Mouse (Mus musculus) fibroblast of lung, adult 2 months (primary cell): ENCODE measurements around the gene Rnf224.
A peak's percentile ranks its signal among the peaks of the same experiment; 100 is the strongest.

Source experiments
- DNase-seq: peaks from one replicate; pipeline ENCODE4 v3.0.0-alpha.2; 2011; ENCODE audit warnings: low read depth

The Rnf224 gene

DNA sequence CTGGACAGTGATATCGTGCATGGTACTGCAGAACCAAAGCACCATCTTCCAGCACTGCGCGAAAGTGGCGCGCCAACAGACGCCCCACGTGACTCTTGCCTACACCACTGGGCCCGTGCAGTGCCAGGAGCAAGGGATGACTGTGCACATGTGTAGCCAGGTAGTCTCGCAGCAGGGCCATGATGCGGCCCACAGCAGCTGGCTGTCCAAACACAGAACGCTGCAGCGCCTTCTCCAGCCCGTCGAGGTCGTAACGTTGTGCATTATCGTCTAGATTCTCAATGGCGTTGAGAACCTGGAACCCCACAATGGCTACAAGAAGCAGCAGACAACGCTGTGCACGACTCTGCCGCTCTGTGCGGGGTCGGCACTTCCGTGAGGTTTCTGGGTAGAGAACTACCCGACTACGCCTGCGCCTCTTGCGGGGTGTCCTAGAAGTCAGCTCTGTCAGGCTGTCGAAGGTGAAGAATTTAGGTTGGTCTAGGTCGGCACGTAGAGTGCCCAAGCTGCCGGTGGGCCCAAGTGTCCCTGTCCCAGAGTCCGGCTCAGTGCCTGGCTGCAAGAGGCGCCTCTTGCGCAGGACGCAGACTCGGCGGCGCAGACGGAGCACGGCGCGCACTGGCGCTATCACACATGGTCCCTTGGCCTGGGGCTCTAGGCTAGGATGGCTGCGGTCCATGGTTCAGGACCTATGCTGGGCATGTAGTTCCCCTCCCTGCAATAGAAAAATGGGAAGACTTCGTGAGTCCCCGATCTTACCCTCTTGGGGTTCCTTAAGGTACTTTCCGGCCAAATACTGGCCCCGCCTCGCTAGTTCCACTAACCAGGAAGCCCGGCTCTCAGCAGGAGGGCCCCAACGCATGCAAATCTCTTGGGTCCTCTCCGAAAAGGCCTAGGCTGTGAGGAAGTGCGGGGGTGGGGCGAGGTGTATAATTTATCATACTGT, 41.1 kb downstream of the Rnf224 start:
- DNase-seq: no peak

DNA sequence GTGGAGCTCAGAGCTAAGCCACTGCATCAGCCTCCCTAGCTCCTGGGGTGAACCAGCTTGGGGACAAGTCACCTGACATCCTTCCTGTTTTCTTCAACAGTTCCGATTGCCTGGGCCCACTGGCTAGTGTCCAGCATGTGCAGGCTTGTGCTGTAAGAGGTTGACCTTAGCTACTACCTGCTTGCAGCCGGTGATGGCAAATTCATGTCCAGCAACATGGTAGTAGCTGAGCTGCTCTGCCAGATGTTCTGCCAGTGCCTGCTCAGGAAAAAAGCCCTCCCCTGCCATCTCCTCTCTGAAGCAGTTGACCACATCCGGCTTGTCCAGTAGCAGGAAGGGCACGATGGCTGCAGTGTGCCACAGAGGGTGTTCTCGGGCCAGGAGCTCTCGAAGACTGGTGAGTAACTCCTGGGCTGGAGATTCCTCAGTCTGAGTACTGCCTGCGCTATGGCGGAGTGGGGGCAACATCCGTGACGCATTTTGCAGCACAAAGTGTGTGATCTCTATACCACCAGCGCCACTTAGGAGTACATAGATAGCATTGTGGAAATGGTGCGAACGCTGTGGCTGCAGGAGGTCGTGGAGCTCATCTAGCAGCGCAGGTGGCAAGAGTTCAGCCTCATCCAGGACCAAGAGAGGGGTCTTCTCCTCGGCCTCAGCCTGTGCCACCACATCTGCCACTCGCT, 42.0 kb downstream of the Rnf224 start:
- DNase-seq: no peak

DNA sequence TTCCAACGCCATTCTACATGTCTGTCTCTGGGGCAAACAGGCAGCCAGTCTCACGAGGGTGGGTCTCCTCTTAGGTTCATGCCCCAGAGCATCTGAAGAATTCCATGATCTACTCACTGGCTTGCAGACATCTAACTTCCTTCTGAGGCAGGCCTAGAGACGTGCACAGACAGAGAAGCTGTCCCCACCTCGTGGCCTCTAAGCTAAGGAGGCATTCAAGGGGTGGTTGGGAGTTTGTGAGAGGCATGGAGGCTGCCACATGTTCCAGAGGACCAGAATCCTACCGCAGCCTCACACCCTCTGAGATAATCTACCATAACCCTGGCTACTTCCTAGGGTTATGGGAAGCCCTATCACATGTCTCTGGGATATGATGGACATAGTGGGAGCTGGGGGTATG, 42.6 kb downstream of the Rnf224 start:
- DNase-seq: no peak

DNA sequence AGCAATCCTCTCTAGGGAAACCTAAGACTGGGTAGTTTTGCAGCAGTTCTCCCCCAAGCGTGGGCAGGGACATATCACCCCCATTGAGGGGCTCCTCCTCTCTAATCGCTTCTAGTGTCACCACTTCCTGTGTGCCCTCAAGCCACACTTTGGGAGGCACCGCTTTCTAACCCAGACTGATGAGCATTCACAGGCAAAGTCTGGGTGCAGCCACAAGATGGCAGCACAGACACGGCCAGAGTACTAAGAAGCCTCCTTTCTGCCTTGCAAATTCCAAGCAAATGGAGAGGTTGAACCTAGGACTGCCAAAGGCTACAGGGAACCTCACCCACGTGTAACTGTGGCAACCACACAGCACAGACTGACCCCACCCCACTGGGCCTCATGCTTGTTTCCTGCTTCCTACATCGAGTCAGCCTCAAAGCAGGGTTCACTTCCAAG, 43.2 kb downstream of the Rnf224 start:
- DNase-seq: peak; percentile 87

DNA sequence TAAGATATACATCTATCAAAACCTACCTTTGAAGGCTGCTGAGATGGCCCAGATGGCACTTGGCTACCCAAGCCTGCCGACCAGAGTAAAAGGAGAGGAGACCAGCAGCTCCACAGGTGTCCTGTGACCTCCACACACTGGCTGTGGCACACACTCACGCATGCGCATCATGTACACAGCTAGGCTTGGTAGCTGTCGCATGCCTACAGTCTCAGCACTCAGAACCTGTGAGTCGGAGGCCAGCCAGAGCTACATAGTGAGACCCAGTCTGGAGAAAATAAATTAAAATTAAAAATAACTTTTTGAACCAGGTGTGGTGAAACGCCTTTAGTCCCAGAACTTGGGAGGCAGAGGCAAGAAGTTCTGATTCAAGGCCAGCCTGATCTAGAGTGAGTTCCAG, 48.7 kb downstream of the Rnf224 start:
- no peak for DNase-seq

DNA sequence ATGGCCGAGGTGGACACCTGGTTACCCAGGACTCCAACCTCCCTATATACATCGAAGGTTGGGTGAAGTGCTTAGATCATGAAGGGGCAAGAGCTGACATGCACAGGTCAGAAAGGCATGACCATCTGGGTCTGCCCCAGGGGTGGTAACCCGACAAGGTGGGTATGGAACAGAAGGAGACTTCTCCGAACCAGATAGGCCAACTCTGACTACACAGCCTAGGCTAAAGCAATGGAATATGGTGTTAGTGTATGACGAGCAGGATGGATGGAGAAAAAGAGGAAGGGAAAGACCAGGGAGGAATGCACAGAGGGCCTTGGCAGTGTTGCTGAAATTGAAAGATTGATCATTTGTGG, 50.0 kb downstream of the Rnf224 start:
- no peak for DNase-seq

DNA sequence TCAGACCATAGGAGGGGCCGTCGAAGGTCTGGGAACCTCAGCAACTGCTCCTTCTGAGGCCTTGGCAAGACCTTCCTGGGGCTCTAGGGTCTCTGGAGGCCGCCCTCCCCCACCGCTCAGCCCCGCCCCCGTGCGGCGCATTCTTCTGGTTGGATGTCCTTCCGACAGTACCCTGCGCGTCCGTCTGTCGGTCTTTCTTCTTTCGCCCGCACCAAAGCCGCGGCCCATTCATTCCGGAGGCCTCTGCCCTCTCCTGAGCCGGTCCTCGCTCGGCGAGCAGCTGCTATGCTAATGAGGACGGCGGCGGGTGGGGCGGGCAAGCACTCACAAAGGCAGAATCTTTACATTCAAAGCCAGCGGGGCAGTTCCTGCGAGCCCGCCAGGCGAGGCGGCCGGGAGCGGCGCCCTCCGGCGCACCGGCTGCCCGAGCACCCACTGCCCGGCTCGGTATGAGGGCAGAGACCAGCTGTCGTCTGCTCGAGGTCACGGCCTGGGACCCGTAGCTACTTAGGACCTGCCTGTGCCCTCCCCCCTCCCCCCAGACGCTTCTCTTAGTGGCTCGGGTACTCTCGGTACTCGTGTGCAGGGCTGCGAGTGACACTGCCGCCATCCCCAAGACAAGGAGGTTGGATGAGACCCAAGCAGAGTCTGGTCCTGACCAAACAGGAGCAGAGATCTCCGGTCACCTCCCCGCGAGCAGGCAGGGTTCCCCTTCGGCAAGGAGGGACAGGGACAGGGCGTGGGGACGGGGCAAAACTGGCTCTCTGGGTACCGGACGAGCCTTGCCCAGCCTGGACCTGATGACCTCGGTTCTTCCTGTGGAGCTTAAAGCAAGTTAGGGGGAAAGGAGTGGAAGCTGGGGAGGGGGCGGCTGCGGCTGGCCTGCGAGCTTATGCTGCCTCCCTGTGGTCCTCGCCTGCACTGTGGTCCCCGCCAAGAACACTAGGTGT, 50.7 kb downstream of the Rnf224 start:
- DNase-seq: no peak

DNA sequence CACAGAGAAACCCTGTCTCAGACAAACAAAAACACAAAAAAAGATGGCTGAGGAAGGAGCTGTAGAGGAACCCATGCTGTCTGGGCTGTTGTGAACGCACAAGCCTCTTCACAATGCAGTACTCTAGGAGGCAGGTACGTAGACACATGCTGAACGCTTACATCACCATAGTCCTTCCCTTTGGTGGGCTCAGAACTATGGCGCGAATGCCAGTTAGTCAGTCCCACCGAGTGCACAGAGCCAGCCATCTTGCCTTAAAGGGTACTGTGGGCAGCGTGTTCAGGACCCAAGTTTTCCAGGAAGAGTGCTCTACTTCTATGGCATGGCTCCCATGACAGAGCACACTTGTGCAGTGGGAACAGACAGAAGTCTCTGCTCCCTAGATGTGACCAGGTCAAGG, 52.1 kb downstream of the Rnf224 start:
- DNase-seq: no peak
